Mouse (Mus musculus) myocyte (in vitro differentiated cells): ENCODE results near the gene Spon1.

Experiments used
- CEBPB ChIP-seq: IDR thresholded peaks from 2 replicates; pipeline ENCODE4 v1.6.1; 2011; ENCODE audit warnings: mild to moderate bottlenecking, moderate library complexity; ENCODE audit not compliant: poor library complexity, insufficient read depth, severe bottlenecking
- E2F4 ChIP-seq: IDR thresholded peaks from one replicate; pipeline ENCODE4 v1.6.1; 2011; ENCODE audit warnings: mild to moderate bottlenecking, control low read depth, moderate library complexity; ENCODE audit not compliant: insufficient read depth
- MAX ChIP-seq: IDR thresholded peaks from one replicate; pipeline ENCODE4 v1.6.1; 2011; ENCODE audit warnings: low read depth, mild to moderate bottlenecking, control low read depth
- MYOD1 ChIP-seq, 3 experiments: IDR thresholded peaks; one replicate each; pipeline ENCODE4 v1.6.1; 2011; ENCODE audit warnings: control low read depth in 2 of 3, low read depth in 2 of 3, mild to moderate bottlenecking in 2 of 3, moderate library complexity in 1 of 3; ENCODE audit not compliant: insufficient read length in 2 of 3, control insufficient read depth in 1 of 3
- MYOG ChIP-seq, 3 experiments: IDR thresholded peaks; one replicate each; pipeline ENCODE4 v1.6.1; 2011; ENCODE audit warnings: control low read depth in 2 of 3, low read depth in 2 of 3, mild to moderate bottlenecking in 2 of 3; ENCODE audit not compliant: insufficient read length in 2 of 3, control insufficient read depth in 1 of 3, insufficient read depth in 1 of 3
- POLR2A ChIP-seq: IDR thresholded peaks from one replicate; pipeline ENCODE4 v1.6.1; 2011; ENCODE audit warnings: low read depth, mild to moderate bottlenecking, control low read depth, moderate library complexity; ENCODE audit not compliant: insufficient read length
- POLR2AphosphoS2 ChIP-seq: IDR thresholded peaks from one replicate; pipeline ENCODE4 v1.6.1; 2011; ENCODE audit warnings: low read depth, control low read depth; ENCODE audit not compliant: insufficient read length
- SRF ChIP-seq: IDR thresholded peaks from one replicate; pipeline ENCODE4 v1.6.1; 2011; ENCODE audit warnings: low read depth; ENCODE audit not compliant: control insufficient read depth, insufficient read length
- TCF12 ChIP-seq: IDR thresholded peaks from one replicate; pipeline ENCODE4 v1.6.1; 2011; ENCODE audit warnings: mild to moderate bottlenecking, control low read depth; ENCODE audit not compliant: poor library complexity, insufficient read depth, severe bottlenecking
- TCF3 ChIP-seq: IDR thresholded peaks from one replicate; pipeline ENCODE4 v1.6.1; 2011; ENCODE audit warnings: low read depth, control low read depth; ENCODE audit not compliant: insufficient read length
- USF1 ChIP-seq: IDR thresholded peaks from one replicate; pipeline ENCODE4 v1.6.1; 2011; ENCODE audit warnings: low read depth, mild to moderate bottlenecking, control low read depth, moderate library complexity

DNA sequence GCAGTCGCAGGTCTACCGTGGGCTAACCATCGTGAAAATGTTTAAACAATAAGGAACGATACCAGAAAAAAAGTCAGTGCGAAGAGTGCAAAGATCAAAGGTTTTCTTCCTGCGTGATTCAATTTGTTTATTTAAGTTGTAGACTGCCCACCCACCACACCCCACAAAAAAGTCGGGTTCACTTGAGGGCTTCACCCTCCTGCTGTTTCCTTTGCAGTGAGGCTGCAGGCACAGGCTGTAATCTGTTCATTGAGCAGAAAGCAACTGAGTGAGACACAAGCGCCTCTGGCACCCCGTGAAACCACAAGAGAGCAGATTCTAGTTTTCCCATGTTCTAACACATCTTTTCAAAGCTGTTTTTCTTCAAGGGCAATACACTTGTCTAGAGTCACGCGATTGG, 322.2 kb downstream of the Spon1 start:
- no peak for TF ChIP-seq MAX
- TF ChIP-seq POLR2A, result no peak
- no peak for TF ChIP-seq TCF12
- TF ChIP-seq USF1, result no peak
- TF ChIP-seq MYOD1 (IDR thresholded peaks at IDR 0.05; ENCODE audit: control insufficient read depth in 1 of 3, insufficient read length in 2 of 3, low read depth in 2 of 3), result no peak
- TF ChIP-seq MYOG (IDR thresholded peaks at IDR 0.05; ENCODE audit: control insufficient read depth in 1 of 3, insufficient read depth in 1 of 3, insufficient read length in 2 of 3, low read depth in 2 of 3), result no peak
- TF ChIP-seq E2F4, result no peak
- no peak for TF ChIP-seq SRF
- no peak for TF ChIP-seq POLR2AphosphoS2
- TF ChIP-seq CEBPB, result no peak
- TF ChIP-seq TCF3, result no peak
